Mouse (Mus musculus) stomach, postnatal 0 days (tissue): ENCODE results near the gene Rrp1b. TPM values are rescaled to one million over a fixed set of nuclear protein-coding genes. Genes with fewer than 3 reads are reported as not detected.

Source experiments
- ATAC-seq: fragments of 200-750 bp; cut with Nextera tagmentation; 2 replicates; pipeline ENCODE4 v1.8.0; 2017; ENCODE audit not compliant: low FRiP score, low TSS enrichment
- DNase-seq: peaks from one replicate; pipeline ENCODE4 v3.0.0-alpha.2; 2016; ENCODE audit warnings: low spot score
- H3K27ac ChIP-seq: fragments of 300-500 bp; sonication (generic); replicated peaks from 2 replicates; pipeline ENCODE4 v1.5.1; 2014; ENCODE audit warnings: mild to moderate bottlenecking, control low read depth
- H3K27me3 ChIP-seq: fragments of 300-500 bp; sonication (generic); 2 replicates; pipeline ENCODE4 v1.6.1; 2014; ENCODE audit warnings: low read length; ENCODE audit not compliant: control insufficient read depth, insufficient read depth
- H3K36me3 ChIP-seq: fragments of 300-500 bp; sonication (generic); 2 replicates; pipeline ENCODE4 v1.6.1; 2014; ENCODE audit warnings: low read length, mixed read lengths; ENCODE audit not compliant: control insufficient read depth, insufficient read depth
- H3K4me1 ChIP-seq: fragments of 300-500 bp; sonication (generic); replicated peaks from 2 replicates; pipeline ENCODE4 v1.6.1; 2014; ENCODE audit warnings: antibody characterized with exemption; ENCODE audit not compliant: control insufficient read depth, insufficient read depth
- H3K4me2 ChIP-seq: fragments of 300-500 bp; sonication (generic); replicated peaks from 2 replicates; pipeline ENCODE4 v1.6.1; 2014; ENCODE audit warnings: low read depth, mild to moderate bottlenecking, control low read depth, moderate library complexity
- H3K4me3 ChIP-seq: fragments of 300-500 bp; sonication (generic); 2 replicates; pipeline ENCODE4 v1.5.1; 2014; ENCODE audit warnings: low read depth, low read length, control low read depth
- H3K9ac ChIP-seq: fragments of 300-500 bp; sonication (generic); 2 replicates; pipeline ENCODE4 v1.6.1; 2014; ENCODE audit warnings: mild to moderate bottlenecking, low read length, control low read depth, mixed read lengths
- H3K9me3 ChIP-seq: fragments of 300-500 bp; sonication (generic); 2 replicates; pipeline ENCODE4 v1.6.1; 2016; ENCODE audit warnings: low read length; ENCODE audit not compliant: control insufficient read depth
- CTCF ChIP-seq: IDR thresholded peaks from 2 replicates; pipeline ENCODE4 v1.5.1; 2016; ENCODE audit warnings: antibody characterized with exemption, low read depth, mild to moderate bottlenecking, moderate library complexity
- EP300 ChIP-seq: optimal IDR thresholded peaks from 2 replicates; pipeline ENCODE3; 2016; ENCODE audit warnings: antibody characterized with exemption
- WGBS: fragments of 180-500 bp; shearing (Covaris S2); extraction: QIAGEN DNeasy Blood & Tissue Kit; methylation state at CpG from one replicate; pipeline ENCODE4 v1.1.7; 2014; 5-methylcytosine and 5-hydroxymethylcytosine counted together
- polyA plus RNA-seq: library from polyadenylated mRNA; unstranded; fragments of >200 nt; fragmentation: Nextera tagmentation; extraction: Ambion mirVana; gene quantifications from 2 replicates; pipeline ENCODE4 v1.2.1, GENCODE M21; 2015

The Rrp1b gene
- polyA plus RNA-seq, 1 experiment from 2014 or later, result 18.6 TPM

GRCm38 (mm10) chr17:32034322-32034721 is 1.6 kb upstream of the Rrp1b start:
- no peak overlapping the region for H3K27ac ChIP-seq
- TF ChIP-seq EP300 (no peak), CTCF (no peak)
- DNase-seq, result no peak
- no peak overlapping the region for H3K4me3 ChIP-seq
- peaks cover 4% of the 10 kb centered on the region; the same call in 1 of the 2 replicates for H3K4me1 ChIP-seq
- no peak overlapping the region for H3K4me2 ChIP-seq
- no peaks in the 10 kb centered on the region for H3K36me3 ChIP-seq
- no peaks in the 10 kb centered on the region for H3K27me3 ChIP-seq
- WGBS, result 84% methylated on average over 23 of the region's 23 CpGs
- H3K9me3 ChIP-seq, result no peaks in the 10 kb centered on the region
- no peak overlapping the region for H3K9ac ChIP-seq
- ATAC-seq, result no peak

- under 1% methylated on average over 46 of the region's 46 CpGs for WGBS
- Histone ChIP-seq H3K27me3 (no peaks in the 10 kb centered on the region), H3K4me2 (peak overlapping the region; percentile 97), H3K27ac (peak overlapping the region; percentile 77), H3K9me3 (no peaks in the 10 kb centered on the region), H3K9ac (peak overlapping the region; percentile 78), H3K36me3 (no peaks in the 10 kb centered on the region), H3K4me3 (peak overlapping the region; percentile 78), H3K4me1 (peaks cover 4% of the 10 kb centered on the region; the same call in 1 of the 2 replicates)
- ATAC-seq (peak; percentile 56; the same call in 1 of the 2 replicates), DNase-seq (peak; percentile 35)
- TF ChIP-seq CTCF (peak; percentile 10; the same call in 1 of the 2 replicates), EP300 (no peak)
These were observed 874 bp downstream of the Rrp1b start for GRCm38 (mm10) chr17:32036509-32037438.

- no peak overlapping the region for H3K4me2 ChIP-seq
- no peaks in the 10 kb centered on the region for H3K27me3 ChIP-seq
- no peak for DNase-seq
- peaks cover 4% of the 10 kb centered on the region; the same call in 1 of the 2 replicates for H3K4me1 ChIP-seq
- H3K27ac ChIP-seq, result no peak overlapping the region
- 85% methylated on average over 10 of the region's 10 CpGs for WGBS
- no peak for TF ChIP-seq EP300
- no peak for TF ChIP-seq CTCF
- H3K9ac ChIP-seq, result no peak overlapping the region
- ATAC-seq, result no peak
- H3K36me3 ChIP-seq, result no peaks in the 10 kb centered on the region
- H3K9me3 ChIP-seq, result no peaks in the 10 kb centered on the region
- H3K4me3 ChIP-seq, result no peak overlapping the region
These were observed 4.4 kb downstream of the Rrp1b start for GRCm38 (mm10) chr17:32040263-32040662.

GRCm38 (mm10) chr17:32046541-32046940 is 10.6 kb downstream of the Rrp1b start:
- Histone ChIP-seq H3K36me3 (peaks cover 9% of the 10 kb centered on the region), H3K9me3 (no peaks in the 10 kb centered on the region), H3K4me2 (no peak overlapping the region), H3K4me1 (no peaks in the 10 kb centered on the region), H3K4me3 (no peak overlapping the region), H3K27me3 (no peaks in the 10 kb centered on the region), H3K9ac (no peak overlapping the region), H3K27ac (no peak overlapping the region)
- 90% methylated on average over 5 of the region's 5 CpGs for WGBS
- ATAC-seq (no peak), DNase-seq (no peak)
- TF ChIP-seq EP300, result no peak
- TF ChIP-seq CTCF, result no peak

- no peak overlapping the region for H3K9ac ChIP-seq
- 76% methylated on average over 5 of the region's 5 CpGs for WGBS
- TF ChIP-seq CTCF (no peak), EP300 (no peak)
- peaks cover 12% of the 10 kb centered on the region for H3K36me3 ChIP-seq
- no peaks in the 10 kb centered on the region for H3K9me3 ChIP-seq
- H3K4me2 ChIP-seq, result no peak overlapping the region
- H3K27me3 ChIP-seq, result no peaks in the 10 kb centered on the region
- no peaks in the 10 kb centered on the region for H3K4me1 ChIP-seq
- no peak overlapping the region for H3K4me3 ChIP-seq
- no peak overlapping the region for H3K27ac ChIP-seq
- ATAC-seq (no peak), DNase-seq (no peak)
These were observed 12.5 kb downstream of the Rrp1b start for GRCm38 (mm10) chr17:32048351-32048750.

GRCm38 (mm10) chr17:32049914-32050313 is 14.0 kb downstream of the Rrp1b start:
- H3K4me3 ChIP-seq, result no peak overlapping the region
- H3K4me2 ChIP-seq, result no peak overlapping the region
- no peak for TF ChIP-seq EP300
- no peak for TF ChIP-seq CTCF
- H3K36me3 ChIP-seq, result peaks cover 12% of the 10 kb centered on the region
- WGBS, result 72% methylated on average over 4 of the region's 4 CpGs
- H3K27me3 ChIP-seq, result no peaks in the 10 kb centered on the region
- H3K9ac ChIP-seq, result no peak overlapping the region
- no peak for DNase-seq
- no peaks in the 10 kb centered on the region for H3K9me3 ChIP-seq
- ATAC-seq, result no peak
- no peaks in the 10 kb centered on the region for H3K4me1 ChIP-seq
- no peak overlapping the region for H3K27ac ChIP-seq
